Mouse (Mus musculus): Measurements from ENCODE around the gene Slc17a7.

DNA sequence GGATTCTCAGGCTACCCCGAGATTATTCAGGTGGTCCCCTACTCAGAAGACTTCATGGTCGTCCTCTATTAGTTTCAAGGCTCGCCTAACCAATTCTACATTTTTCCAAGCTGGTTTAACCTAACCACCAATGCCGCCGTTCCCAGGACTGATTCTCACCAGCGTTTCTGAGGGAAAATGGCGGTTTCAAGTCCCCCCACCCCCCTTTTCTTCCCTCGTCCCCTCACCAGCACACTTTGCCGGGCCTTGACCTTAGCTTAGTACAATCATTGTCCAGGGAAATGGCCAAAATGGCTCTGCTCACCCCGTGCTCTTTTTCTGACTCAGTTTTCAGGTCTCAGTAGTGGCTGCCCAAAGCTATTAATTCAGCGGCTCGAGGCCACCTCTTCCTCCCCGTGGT is 11.6 kb downstream of the Slc17a7 start:
- TF ChIP-seq EP300 (IDR thresholded peaks at IDR 0.05; ENCODE audit: low read depth) (no peak), CTCF (IDR thresholded peaks at IDR 0.05; ENCODE audit: low read depth) (no peak)

All from liver, postnatal 0 days (tissue).